Mouse (Mus musculus) lung, adult 18-20 months (tissue): Measurements from ENCODE around the gene Hivep1.
A peak's percentile ranks its signal among the peaks of the same experiment; 100 is the strongest.

Source experiments
- DNase-seq, 2 experiments: peaks; one replicate each; pipeline ENCODE4 v3.0.0; 2022; ENCODE audit warnings: mixed read lengths in 2 of 2

Gene Hivep1

DNA sequence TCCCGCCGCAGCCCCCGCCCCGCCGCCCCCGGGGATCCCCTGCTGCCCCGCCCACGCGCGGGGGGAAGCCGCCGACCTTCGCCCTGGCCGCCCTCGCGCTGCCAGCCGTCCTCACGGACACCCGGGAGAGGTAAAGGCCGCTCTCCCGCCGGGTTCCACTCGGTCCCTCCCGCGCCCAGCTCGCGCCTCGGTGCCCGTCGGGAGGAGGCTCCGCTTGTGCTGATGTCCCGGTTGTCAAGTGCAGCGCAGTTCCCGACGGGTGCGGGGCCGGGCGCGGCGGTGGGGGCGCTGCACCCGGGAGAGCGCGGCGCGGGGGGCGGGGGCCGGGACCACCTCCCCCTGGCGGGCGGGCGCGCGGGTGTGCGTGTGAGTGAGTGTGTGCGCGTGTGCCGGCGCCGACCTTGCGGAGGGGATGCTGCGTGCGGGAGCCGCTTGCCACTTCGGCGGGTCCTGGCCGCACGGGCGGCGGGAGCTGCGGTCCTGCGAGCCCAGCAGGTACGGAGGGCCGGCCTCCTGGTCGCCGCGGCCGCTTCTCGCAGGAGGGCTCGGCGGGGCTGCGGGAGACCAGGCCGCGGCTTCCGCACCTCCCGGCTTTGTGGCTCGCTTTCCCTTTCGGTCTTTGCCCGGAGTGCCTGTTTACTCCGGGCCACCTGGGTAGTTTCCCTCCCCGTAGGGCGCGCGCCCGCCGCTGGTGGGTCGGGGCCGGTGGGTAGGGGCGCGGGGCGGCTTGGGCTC is at the start of gene Hivep1:
Gene Hivep1 (plus strand): TSS at position 61 of the 735 bp plus-strand sequence.
- DNase-seq, result peak; percentile 75 to 76

DNA sequence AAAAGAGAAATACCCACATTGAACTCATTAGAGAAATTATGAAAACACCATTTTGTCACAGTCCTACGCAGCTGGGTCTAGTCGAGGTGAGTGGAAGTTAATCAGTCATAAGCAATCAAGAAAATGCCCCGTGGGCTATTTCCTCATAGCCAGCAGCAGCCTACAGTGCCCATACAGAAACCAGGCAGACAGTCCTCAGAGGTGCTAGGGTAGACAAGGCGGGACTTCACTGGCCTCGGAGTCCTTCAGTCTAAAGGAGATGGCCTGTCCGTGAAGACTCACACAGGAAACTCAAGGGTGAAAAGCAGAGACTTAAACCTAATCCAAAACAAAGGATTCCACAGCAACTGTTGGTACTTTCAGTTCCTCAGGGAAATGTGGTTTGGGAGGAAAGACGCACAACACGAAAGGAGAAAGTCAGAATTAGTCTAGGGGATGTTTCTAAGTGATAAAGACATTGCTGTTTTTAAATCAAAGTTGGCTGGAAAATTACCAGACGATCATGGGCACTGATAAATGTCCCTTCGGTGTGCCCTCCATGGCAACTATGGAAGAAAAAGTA is 36.3 kb upstream of the Hivep1 start:
- no peak for DNase-seq

DNA sequence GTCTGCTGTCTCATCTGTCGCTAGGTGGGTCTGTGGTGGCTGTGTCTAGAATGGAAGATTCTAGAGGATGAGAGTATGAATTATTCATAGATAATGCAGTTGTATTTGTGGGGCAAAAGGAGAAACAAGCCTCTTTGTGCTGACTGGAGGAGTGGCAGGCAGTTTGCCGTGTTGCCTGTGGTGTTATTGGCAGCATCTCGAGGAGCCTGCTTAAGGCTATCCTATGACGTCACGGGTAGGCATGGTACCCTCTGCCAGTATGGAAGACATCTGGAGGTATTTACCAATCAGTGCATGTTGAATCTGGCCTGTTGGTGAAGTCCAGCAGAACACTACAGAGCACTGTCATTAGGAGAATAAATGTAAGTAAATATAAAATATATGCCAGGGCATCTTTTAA is 35.6 kb upstream of the Hivep1 start:
- no peak for DNase-seq

DNA sequence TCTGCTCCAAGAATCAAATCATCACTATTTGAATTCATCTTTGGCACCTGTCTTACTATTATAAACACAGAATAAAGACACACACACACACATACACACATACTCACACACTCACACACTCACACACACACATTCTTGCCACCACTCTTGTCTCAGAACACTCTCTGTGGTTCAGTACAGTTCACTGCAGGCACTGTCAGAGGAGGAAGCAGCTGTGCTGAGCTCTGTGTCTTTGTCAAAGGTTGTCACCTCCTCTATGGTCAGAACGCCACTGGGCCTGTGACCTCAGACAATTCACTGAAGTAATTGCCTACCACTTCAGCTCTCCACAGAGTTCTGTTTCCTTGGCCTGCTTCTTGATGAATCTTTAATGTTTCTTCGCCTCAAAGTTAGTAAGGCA is 33.5 kb upstream of the Hivep1 start:
- no peak for DNase-seq

DNA sequence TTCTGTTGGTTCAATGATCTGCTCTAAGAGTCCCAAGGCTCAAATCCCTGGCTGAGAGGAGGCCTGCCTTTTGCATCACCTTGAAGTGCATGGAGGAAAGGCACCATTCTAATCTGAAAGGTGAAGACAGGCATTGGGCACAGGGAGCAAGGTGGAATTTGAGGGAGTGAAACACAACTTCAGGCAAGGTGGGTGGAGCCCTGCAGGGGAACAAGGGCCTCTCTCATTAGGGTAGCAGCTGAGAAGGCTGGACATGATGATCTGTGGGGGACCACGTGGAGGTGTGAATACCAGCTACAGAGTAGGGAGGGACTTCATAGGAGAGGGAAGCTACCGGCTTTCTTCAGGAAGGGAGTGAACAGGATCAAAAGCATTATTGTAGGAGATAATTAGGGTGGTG is 10.6 kb upstream of the Hivep1 start:
- DNase-seq, result no peak

DNA sequence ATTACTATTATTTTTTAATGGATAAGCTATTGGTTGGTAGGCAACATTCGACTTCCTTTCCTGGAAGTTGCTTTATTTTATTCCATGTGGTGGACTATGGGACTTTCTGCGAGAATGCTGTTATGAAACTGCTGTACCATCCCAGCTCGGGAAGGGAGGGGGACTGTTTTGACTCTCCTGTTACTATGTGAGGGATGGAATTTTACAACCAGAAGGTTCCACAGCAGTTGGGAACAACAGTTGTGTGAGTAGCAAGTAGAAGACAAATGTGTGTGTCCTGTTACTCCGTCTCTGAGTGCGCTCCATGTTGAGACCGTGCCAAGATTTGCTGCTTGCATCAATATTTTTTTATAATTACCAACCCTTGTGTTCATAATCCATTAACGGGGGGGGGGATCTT is 8.4 kb upstream of the Hivep1 start:
- DNase-seq, result no peak

DNA sequence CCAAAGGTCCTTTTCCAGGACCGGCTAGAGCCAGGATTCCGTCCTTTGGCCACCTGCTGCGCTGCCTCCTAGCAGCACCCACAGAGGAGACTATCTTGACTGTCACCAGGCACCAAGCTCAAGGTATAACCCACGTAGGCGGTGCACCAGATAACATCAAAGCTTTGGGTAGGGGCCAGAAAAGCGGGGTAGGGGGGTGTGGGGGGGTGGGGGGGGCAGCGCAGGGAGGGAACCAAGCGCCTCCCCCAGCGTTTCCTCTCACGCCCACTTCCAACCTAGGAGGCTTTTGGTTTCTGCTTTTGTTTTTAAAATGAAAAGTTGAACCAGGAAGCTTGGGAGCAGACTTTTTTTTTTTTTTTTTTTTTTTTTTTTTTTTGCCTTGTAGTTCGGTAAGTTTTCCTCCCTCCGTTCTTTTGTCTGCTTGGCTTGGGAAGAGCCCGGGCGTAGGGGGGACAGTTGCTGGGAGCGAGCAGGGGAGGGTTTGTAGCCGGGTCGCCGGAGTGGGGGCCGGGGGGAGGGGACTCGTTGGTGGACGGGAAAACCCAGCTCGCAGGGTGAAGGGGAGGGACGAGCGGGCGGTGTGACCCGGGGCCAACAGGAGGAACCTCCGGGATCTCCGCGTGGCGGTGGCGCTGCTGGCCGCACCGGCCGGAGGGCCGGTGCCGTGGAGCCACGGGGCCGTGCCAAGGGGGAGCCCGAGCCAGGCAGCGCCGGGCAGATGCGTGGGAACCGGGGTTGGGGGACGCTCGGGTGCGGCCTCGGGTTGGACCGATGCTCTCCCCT is 2.6 kb upstream of the Hivep1 start:
- peak; percentile 84 to 88 for DNase-seq

DNA sequence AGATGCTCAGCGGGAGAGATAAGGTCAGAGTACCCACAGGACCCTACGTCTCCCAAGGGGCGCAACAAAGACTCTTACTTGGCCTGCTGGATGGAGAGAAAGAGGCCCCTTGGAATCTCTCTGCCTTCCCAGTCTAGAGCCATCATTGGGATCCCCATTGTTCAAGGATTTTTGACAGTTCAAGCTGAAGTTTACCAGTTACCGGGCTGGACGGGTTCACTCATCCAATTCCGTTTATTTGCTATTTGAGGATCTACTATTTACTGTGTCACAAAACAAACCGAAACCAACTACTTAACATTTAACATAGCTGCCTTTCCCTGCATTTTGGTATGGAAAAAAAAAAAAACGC is 2.1 kb upstream of the Hivep1 start:
- DNase-seq, result no peak

DNA sequence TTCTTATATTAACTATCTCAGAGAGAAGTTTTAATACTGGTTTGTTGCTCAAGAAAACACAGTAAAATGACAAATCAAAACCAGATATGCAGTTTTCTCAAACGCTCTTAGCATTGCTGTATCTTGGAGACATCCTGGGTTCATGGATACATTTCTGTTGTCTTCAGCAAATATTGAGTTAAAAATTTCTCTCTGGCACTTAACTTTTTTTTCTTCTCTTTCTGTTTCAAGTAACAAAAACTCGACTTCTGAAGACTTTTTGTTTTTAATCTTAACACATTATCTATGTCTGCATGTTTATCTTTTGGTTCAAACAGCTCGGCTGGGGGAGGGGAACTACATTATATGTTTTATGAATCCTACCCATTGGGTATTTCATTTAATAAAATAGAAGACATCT is 1.7 kb upstream of the Hivep1 start:
- DNase-seq, result no peak

DNA sequence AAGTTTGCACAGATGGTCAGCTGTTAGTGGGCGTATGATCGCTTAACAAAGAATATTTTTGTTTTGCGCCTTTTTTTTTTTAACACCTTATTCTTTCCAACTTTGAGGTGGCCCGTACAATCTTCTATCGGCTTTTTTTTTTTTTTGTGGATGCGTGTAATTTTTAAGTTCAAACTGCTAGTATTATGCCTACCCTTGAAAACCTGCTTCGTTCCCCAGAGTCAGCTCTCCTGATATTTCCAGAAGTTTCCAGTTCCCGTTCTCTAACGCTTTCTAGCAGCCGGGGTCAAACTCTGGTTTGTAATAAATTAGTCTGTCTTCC is 980 bp upstream of the Hivep1 start:
- no peak for DNase-seq

DNA sequence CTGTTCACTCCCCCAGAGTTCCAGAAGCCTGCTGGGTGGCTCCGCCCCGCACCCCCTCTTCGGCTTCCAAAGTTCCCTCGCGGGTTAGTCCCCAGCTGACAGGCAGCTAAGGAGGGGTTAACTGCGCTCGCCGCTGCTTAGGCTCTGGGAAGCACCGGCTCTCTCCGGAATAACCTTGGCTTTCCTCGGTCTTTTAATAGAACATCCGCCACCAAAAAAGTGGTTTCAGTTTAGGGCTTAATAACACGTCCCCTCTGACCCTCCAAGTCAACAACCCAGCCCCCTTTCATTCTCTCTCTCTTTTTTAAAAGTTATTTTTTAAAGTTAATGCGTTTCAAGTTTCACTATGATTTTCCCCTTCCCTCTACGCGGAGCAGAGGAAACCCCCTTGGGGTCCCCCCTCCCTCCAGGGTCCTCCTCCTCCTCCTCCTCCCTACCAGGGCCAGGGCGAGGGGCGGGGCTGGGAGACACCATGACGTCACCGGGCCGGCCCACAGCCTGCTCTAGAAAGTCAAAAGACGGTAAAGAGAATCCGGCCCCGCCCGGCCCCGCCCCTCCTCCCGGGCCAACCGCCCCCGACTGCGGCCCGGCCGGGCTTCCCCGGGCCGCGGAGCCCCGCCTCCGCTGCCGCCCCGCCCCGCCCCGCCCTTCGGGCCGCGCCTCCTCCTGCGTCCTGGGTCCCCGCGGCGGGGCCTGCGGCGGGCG is 467 bp upstream of the Hivep1 start:
- peak; percentile 99 for DNase-seq

DNA sequence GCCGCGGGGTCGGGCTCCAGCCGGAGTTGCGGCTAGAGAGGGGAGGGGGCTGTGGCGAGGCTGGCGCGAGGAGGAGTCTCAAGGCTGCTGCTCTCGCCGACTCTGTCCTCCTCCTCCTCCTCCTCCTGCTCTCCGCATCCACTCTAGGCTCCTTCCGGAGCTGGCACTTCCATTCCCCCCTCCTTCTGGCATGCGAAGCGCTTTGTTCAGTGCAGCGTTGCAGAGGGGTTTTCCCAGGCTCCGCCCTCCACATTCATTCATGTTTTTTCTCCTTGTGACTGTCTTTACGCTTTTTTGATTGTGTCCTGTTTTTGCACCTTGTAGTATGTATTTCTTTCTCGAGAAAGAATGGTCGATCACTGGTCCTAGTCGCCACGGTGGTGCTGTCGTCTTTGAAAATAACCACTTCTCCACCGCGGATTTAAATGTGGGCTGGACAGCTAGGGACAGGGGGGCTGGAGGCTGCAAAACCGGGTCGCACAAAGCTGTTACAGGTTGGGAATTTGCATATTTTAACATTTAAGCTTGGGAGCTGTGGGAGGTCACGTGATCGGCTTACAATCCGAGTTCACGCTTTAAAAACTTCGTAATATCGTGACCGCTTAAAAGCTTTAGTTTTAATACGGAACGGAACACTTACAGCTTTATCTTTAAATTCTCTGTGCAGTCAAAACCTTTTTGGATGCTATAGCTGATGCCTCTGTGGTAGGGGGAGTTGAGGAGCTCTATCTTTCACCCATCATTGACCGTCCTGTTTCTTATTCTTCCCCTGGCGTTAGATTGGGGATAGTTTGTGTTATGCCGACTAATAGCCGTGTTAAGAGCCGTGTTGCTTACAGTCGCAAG is 1.1 kb downstream of the Hivep1 start:
- peak; percentile 76 for DNase-seq

DNA sequence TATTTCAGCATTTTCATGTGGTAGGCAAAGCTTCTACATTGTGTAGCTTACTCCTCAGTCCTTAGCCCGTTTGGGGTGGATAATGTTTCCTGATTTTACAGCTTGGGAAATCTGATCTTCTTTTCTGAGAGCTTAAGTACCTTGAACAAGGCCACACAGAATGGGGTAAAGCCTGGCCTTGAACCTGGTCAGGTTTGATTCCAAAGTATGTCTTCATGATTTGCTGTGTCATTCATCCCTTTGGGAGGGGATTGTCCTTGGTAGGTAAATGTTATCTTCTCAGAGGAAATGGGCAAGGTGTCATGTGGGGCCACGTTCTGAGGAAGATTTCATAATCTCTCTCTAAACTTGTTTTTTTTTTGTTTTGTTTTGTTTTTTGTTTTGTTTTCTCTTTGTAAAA is 1.8 kb downstream of the Hivep1 start:
- DNase-seq, result no peak

DNA sequence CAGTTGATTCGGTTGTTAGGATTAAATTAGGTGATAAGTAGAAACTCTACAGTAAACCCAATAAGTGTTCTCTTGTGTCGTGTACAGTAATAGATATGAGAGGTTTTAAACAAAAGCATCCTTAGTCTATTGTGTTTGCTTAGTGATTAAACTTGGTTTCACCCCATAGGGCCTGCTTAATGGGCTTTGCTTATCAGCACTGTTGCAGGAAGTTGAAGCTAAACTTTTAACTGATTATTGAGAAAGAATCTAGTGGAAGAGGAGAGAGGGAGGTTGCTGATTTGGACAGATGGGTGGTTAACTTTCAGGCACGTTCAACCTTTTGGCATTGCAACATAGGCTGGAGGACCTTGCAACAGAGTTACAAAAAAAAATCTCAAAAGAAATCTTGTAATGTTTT is 2.3 kb downstream of the Hivep1 start:
- DNase-seq, result no peak

DNA sequence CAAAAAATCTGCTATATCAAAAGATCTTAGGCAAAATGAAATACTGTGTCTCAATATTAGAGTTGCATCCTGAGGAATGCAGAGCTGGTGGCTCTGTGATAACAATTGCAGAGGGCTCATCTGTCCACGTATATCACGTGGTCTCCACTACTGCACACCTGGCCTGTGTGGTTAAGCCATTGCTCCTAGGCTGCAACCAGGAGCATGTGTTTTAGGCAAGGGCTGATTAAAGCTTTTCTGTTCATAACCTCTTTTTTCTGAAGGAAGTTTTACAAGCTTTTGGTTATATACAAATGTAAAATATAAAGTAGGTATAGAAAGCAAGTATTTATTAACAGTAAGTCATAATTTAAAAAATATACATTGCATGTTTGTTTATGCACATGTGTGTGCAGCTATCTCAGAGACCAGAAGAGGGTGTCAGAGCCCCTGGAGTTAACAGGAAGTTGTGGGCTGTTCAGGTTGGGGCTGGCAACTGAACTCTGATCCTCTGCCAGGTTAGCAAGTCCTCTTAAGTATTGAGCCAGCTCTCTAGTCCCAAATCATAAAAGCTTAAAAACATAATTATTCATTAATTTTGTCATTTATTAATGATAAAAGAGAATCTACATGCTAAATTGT is 5.0 kb downstream of the Hivep1 start:
- DNase-seq, result no peak

DNA sequence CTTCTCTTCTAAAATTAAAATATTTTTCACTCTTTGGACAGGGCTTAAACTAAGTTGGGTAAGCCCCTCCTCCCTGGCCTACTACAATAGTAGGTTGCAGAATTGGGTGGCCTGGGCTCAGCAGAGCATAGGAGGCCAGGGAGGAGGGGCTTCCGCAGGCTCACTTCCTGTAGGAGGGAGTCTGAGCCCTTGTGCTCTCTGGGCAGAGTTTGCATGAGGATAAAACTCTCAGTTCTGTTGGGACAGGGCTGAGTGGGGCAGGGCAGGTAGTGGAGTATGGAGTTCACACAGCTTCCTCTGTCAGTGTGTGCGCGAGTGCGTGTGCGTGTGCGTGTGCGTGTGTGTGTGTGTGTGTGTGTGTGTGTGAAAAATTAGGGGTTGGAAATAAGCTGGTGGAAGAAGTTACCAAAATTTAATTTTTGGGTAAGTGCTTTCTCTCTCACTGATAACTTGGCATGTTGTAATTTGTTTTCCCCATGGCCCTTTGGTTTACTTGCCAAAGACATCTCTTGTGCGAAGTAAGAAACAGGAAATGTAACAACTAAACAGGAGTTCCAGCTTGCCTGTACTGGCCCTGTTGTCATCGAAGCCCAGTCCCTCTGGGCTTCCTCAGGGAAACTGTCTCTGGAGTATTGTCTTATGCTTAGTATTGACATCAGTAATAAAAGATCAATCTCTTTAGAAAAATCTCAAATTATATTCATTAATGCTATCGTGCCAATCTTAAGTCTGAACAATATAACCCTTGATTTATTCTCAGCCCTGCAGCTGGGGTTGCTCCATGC is 9.2 kb downstream of the Hivep1 start:
- DNase-seq, result peak in 1 of 2 experiments; percentile 30

DNA sequence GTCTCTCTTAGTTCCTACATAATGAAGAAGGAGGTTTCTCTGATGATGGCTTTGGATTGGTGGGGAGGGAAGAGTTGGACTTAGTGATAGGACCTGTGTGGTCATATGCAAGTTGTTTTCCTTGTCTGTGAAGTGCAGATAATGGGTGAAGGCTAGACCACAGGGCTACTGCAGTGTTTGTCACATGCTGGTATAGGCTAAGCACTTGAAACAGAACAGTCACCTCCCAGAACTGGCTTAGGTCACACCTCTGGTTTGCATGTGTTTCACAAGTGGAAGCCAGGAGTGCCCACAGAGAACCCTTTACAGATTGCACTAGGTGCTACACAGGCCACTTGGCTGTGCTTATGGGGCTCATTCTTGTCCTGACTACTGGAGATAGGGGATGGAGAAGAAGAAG is 12.4 kb downstream of the Hivep1 start:
- peak; percentile 64 to 74 for DNase-seq

DNA sequence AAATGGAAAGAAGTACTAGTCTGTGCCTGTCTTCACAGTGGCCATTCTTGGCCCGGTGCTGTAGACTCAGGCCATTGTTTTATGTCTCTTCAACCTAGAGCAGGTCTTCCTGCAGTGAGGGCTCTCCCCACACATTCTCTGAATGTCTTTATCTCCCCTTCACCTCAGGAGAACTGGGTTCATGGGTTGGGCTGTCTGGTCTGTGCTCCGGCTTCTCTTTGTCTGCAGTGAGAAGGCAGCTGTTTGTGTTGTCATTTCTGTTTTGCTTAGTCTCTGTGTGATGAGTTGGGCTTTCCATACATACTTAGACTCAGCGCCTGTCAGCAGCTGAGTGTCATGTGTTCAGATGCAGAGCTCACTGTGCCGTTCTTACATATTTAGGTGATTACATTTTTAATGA is 18.4 kb downstream of the Hivep1 start:
- no peak for DNase-seq

DNA sequence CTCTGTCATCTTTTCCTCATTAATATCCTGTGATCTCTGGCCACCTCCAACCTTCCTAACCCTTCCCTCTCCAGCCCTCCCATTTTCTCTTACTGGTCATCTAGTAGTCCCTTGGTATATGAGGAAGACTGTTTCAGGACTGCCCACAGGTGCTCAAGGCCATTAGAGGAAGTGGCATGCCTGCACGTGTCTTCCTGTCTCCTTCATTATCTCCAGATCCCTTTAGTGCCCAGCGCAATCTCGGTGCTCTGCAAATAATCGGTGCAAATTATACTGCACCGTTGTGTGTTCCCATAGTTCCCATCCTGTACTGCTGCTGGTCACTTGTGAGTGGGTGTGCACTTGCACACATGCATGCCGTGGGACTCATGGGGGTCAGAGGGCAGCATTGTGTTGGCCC is 19.2 kb downstream of the Hivep1 start:
- no peak for DNase-seq

DNA sequence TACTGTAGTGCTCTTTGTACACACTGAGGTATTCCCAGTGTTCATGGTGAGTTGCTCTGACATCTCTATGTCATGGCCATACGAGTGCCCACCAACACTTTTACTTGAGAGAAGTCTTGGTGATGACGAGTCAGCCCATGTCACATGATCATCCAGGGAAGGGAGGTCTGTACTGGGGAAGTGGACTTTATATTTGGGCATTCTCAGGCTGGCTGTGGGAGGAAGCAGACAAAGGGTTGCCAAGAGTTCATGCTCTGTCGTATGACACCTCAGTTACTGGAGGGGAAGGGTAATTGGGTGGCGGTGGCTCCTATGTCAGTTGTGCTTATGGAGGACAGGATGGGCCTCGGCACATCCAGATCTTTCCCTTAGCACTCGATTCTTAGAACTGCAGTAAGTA is 21.5 kb downstream of the Hivep1 start:
- peak in 1 of 2 experiments; percentile 29 for DNase-seq

DNA sequence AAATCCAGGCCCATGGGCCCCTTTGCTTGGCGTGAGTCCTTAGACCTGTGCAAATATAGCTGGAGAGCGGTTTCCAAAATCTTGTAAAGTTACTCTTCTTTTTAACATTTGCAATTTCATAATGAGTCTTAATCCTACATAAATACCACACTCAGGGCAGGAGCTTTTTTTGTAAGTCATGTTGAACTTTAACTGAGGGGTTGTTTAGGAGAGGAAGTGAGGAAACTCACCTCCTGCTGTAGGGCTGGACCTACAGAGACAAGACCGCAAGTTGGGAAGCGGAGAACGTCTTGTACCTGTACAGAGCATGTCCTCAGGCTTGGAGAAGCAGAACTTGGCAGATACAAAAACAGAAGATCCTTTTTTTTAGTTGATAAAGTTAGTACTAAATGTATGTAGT is 23.7 kb downstream of the Hivep1 start:
- DNase-seq, result no peak
